Mouse (Mus musculus) embryo, embryonic 10.5 days (tissue): ENCODE data around the gene Anks1b.

Experiments used
- DNase-seq: peaks from one replicate; pipeline ENCODE4 v3.0.0-alpha.2; 2015; ENCODE audit warnings: low spot score

The Anks1b gene

GRCm38 (mm10) chr10:90814412-90814811 lies 941.1 kb downstream of the Anks1b start:
- DNase-seq, result no peak

- DNase-seq, result no peak
Observed at GRCm38 (mm10) chr10:90818246-90818937, 945.1 kb downstream of the Anks1b start.

GRCm38 (mm10) chr10:90823438-90823837 lies 950.1 kb downstream of the Anks1b start:
- peak; percentile 75 for DNase-seq

- DNase-seq, result no peak
Observed at GRCm38 (mm10) chr10:90824692-90825091, 951.4 kb downstream of the Anks1b start.

GRCm38 (mm10) chr10:90826939-90827338 lies 953.6 kb downstream of the Anks1b start:
- DNase-seq, result peak; percentile 75

GRCm38 (mm10) chr10:90828581-90829393 lies 955.5 kb downstream of the Anks1b start:
- peak; percentile 54 for DNase-seq

GRCm38 (mm10) chr10:90829394-90830267 lies 956.3 kb downstream of the Anks1b start:
- DNase-seq, result peak; percentile 63

GRCm38 (mm10) chr10:90830268-90830585 lies 956.9 kb downstream of the Anks1b start:
- DNase-seq, result peak; percentile 39

GRCm38 (mm10) chr10:90830591-90831287 lies 957.4 kb downstream of the Anks1b start:
- DNase-seq, result peak; percentile 40

- peak; percentile 13 for DNase-seq
Observed at GRCm38 (mm10) chr10:90831288-90831626, 957.9 kb downstream of the Anks1b start.

- DNase-seq, result no peak
Observed at GRCm38 (mm10) chr10:90834306-90834705, 961.0 kb downstream of the Anks1b start.

- no peak for DNase-seq
Observed at GRCm38 (mm10) chr10:90835195-90835594, 961.9 kb downstream of the Anks1b start.

GRCm38 (mm10) chr10:90839611-90840335 lies 966.5 kb downstream of the Anks1b start:
- DNase-seq, result no peak

- DNase-seq, result no peak
Observed at GRCm38 (mm10) chr10:90842398-90842797, 969.1 kb downstream of the Anks1b start.

- DNase-seq, result no peak
Observed at GRCm38 (mm10) chr10:90851077-90851476, 977.8 kb downstream of the Anks1b start.

GRCm38 (mm10) chr10:90851999-90852398 lies 978.7 kb downstream of the Anks1b start:
- DNase-seq, result peak; percentile 25

- no peak for DNase-seq
Observed at GRCm38 (mm10) chr10:90852432-90852831, 979.1 kb downstream of the Anks1b start.

GRCm38 (mm10) chr10:90856668-90857067 lies 983.4 kb downstream of the Anks1b start:
- DNase-seq, result no peak

GRCm38 (mm10) chr10:90859665-90860523 lies 986.6 kb downstream of the Anks1b start:
- DNase-seq, result no peak

- DNase-seq, result peak; percentile 32
Observed at GRCm38 (mm10) chr10:90863881-90864598, 990.7 kb downstream of the Anks1b start.
